Mouse (Mus musculus) small intestine, adult 2 months (tissue): ENCODE results near the gene Il21. TPM values are rescaled to one million over a fixed set of nuclear protein-coding genes. Genes with fewer than 3 reads are reported as not detected.

Experiments used
- H3K27ac ChIP-seq: fragments of 200-500 bp; 2 replicates; pipeline ENCODE4 v1.5.1; 2012; ENCODE audit warnings: low read depth, low read length, control low read depth, inconsistent platforms; ENCODE audit not compliant: insufficient read depth
- H3K27me3 ChIP-seq: fragments of 200-500 bp; 2 replicates; pipeline ENCODE4 v1.6.1; 2012; ENCODE audit warnings: mild to moderate bottlenecking, moderate library complexity, low read length, inconsistent platforms; ENCODE audit not compliant: control insufficient read depth, insufficient read depth
- H3K36me3 ChIP-seq: fragments of 200-500 bp; 2 replicates; pipeline ENCODE4 v1.6.1; 2012; ENCODE audit warnings: mild to moderate bottlenecking, low read length, control low read depth, inconsistent platforms; ENCODE audit not compliant: control insufficient read depth, insufficient read depth
- H3K4me1 ChIP-seq: fragments of 200-500 bp; 2 replicates; pipeline ENCODE4 v1.6.1; 2012; ENCODE audit warnings: low read length, inconsistent platforms, mixed read lengths; ENCODE audit not compliant: control insufficient read depth, insufficient read depth, insufficient read length
- H3K4me3 ChIP-seq: fragments of 200-500 bp; 2 replicates; pipeline ENCODE4 v1.5.1; 2012; ENCODE audit warnings: low read depth, mild to moderate bottlenecking, control low read depth, inconsistent platforms, low read length, moderate library complexity
- CTCF ChIP-seq: fragments of 200-500 bp; IDR thresholded peaks from 2 replicates; pipeline ENCODE4 v1.5.1; 2012; ENCODE audit warnings: low read depth, mild to moderate bottlenecking, control low read depth, inconsistent platforms, low read length, moderate library complexity, mixed read lengths; ENCODE audit not compliant: insufficient replicate concordance, insufficient read length; ENCODE audit errors: extremely low read depth
- POLR2A ChIP-seq: fragments of 200-500 bp; IDR thresholded peaks from 2 replicates; pipeline ENCODE4 v1.6.1; 2012; ENCODE audit warnings: low read depth, mild to moderate bottlenecking, control low read depth, inconsistent platforms, low read length, moderate library complexity
- WGBS: fragments of 180-500 bp; shearing (Covaris S2); methylation state at CpG from one replicate; pipeline ENCODE4 v1.1.7; 2018; 5-methylcytosine and 5-hydroxymethylcytosine counted together
- polyA plus RNA-seq: library from polyadenylated mRNA; depleted of rRNA; stranded (reverse); fragments of >200 nt; gene quantifications from 2 replicates; pipeline ENCODE4 v1.2.3, GENCODE M21; 2012

Gene Il21
- polyA plus RNA-seq, 1 experiment, result not detected

DNA sequence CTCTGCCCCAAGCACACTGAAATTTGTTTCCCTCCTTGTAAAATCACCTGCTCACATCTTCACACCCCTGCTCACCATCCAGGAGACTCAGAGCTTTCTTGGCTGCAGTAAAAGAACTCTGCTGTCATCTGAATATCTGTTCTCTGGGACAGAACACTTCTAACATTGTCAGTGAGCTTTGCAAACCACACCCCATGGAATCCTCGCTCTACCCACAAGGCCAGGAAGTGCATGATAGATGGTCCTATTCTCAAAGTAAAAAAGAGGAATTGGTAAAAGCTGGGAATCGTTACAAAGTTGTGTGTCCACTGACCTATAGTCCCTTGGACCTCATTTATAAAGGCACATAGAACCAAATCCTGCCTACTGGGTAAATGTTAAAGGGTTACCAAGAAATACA, 40.5 kb downstream of the Il21 start:
- 47% methylated on average over 2 of the region's 2 CpGs for WGBS
- no peaks in the 10 kb centered on the region for H3K27me3 ChIP-seq
- H3K36me3 ChIP-seq, result no peaks in the 10 kb centered on the region
- no peak for TF ChIP-seq CTCF
- TF ChIP-seq POLR2A, result no peak
- no peak overlapping the region for H3K27ac ChIP-seq
- no peak overlapping the region for H3K4me3 ChIP-seq
- H3K4me1 ChIP-seq, result no peaks in the 10 kb centered on the region

DNA sequence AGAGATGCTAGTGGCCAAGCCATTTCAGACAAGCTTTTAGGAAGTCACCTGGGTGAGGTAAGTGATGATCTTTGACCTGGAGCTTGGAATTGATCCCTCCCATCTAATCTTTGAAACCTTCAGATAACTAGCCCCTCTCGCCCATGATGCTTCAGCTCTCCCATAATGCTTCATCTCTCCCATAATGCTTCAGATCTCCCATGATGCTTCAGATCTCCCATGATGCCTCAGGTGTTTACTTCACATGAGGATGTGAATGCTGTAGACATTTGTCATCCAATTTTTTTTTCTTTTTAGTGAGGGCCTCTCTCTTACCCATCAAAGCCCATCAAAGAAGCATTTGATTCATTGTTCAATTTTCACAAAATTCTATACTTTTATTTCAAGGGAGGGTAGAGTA, 46.9 kb downstream of the Il21 start:
- no peak for TF ChIP-seq CTCF
- TF ChIP-seq POLR2A, result no peak
- Histone ChIP-seq H3K4me1 (peaks cover 6% of the 10 kb centered on the region; the same call in 1 of the 2 replicates), H3K36me3 (no peaks in the 10 kb centered on the region), H3K27ac (no peak overlapping the region), H3K4me3 (no peak overlapping the region), H3K27me3 (no peaks in the 10 kb centered on the region)
- WGBS, result 56% methylated on average over 1 of the region's 1 CpGs

DNA sequence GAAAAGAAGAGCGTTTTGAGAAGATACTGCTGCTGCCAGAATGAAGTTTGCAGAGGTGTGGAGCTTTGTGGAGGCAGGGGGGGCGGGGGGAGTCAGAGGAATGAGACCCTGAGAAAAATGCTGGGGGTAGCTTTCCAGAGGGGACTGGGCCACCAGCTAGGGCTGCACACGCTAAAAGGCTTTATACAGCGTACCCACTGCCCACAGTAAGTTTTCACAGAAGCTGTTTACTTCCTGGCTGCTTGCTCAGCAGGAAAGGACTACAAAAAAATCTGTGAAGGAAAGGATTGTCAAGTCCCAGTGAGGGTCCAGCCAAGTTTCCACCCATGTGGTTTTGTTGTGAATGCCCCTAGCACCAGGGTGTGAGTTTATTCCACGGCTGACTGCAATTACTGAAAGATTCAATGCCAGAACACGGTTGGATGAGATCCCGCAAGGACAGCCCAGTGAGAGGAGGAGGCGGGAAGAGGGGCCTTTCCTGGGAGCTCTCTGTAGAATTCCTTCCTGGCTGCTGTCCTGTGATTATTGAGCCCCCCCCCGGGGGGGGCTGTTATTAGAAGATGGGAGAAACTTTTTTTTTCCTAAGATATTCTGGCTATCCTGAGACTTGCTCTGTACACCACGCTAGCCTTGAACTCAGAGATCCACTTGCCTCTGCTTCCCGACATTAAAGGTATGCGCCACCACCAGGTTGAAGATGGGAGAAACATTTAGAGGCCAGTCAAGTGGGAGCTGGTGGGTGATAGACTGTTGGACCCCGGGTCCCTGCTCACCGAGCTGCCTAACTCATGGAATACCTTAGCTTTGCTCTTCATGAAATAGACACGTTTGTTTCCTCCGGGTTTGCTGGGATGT, 49.8 kb downstream of the Il21 start:
- Histone ChIP-seq H3K27ac (no peak overlapping the region), H3K4me3 (no peak overlapping the region), H3K36me3 (no peaks in the 10 kb centered on the region), H3K27me3 (no peaks in the 10 kb centered on the region), H3K4me1 (peaks cover 6% of the 10 kb centered on the region; the same call in 1 of the 2 replicates)
- no peak for TF ChIP-seq CTCF
- 0 out of 2 replicates have a peak, but pooled peaks have one; percentile 7 for TF ChIP-seq POLR2A
- 66% methylated on average over 16 of the region's 16 CpGs for whole genome bisulfite sequencing

DNA sequence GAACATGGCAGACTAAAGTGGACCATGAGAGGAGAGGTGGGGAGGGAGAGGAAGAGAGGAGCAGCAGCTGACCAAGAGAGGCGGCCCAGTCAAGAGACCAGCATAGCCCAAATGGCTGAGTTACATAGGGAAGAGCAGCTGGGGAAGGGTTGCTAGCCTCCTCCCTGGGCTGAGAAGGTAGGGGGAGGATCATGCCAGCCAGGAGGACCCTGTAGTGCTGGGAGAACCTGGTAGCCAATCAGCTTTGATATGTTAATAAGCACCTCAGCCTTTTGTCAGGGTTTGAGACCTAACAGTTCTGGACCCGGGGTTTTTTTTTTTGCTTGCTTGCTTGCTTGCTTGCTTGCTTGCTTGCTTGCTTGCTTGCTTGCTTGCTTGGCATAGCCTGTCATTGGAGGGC, 51.4 kb downstream of the Il21 start:
- Histone ChIP-seq H3K36me3 (no peaks in the 10 kb centered on the region), H3K27me3 (no peaks in the 10 kb centered on the region), H3K4me1 (peaks cover 6% of the 10 kb centered on the region; the same call in 1 of the 2 replicates), H3K4me3 (no peak overlapping the region), H3K27ac (no peak overlapping the region)
- 56% methylated on average over 2 of the region's 2 CpGs for WGBS
- no peak for TF ChIP-seq CTCF
- TF ChIP-seq POLR2A, result no peak

DNA sequence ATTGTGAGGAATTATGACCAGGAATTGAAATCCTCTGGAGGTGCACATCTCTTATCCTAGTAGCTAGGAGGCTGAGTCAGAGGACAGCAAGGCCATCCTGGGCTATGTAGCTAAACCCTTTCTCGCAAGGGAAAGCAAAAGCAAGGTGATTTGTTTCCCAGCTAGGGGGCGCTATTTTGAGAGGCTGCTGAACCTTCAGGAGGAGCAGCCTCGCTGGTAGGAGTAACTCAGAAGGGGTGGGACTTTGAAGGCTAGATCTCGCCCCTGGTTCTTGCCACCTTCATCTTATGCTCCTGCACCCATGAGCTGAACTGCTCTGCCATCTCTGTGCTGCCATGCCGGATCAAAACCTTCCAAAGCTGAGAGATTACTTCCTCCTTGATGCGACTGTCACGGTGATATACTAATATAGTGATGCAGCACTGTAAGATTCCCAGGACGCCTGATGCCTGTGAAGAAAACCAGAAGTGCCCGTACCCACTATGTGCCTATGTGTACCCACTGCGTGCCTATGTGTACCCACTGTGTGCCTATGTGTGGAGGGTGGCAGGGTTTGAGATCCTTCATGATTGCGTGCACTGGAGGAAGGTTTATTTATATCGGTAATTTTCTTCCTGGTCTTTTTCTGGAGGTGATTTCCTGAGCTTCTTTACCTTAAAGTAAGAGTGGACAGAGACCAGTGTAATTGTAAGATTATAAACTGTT, 52.2 kb downstream of the Il21 start:
- Histone ChIP-seq H3K4me3 (no peak overlapping the region), H3K4me1 (peaks cover 6% of the 10 kb centered on the region; the same call in 1 of the 2 replicates), H3K36me3 (no peaks in the 10 kb centered on the region), H3K27me3 (no peaks in the 10 kb centered on the region), H3K27ac (no peak overlapping the region)
- TF ChIP-seq POLR2A (no peak), CTCF (peak; percentile 59; the same call in 1 of the 2 replicates)
- 79% methylated on average over 12 of the region's 12 CpGs for WGBS

DNA sequence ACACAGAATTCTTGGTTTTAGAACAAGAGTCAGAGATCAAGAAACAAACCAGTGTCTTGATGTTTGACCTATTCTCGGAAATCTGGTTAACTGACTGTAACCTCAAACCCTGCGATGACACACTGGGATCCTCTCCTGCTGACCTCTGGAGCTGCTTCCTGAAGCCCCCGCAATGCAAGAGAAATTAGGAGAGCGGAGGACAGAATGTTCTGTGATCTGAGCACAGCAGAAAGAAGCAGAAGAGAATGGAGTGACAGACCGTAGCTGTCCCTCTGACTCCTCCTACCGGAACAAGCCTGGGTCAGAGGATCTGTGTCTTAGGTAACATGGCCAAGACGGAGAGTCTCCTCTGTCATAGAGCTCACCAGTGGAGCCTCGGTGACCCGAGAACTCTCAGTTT, 53.0 kb downstream of the Il21 start:
- no peaks in the 10 kb centered on the region for H3K36me3 ChIP-seq
- H3K4me3 ChIP-seq, result no peak overlapping the region
- WGBS, result 93% methylated on average over 9 of the region's 9 CpGs
- no peaks in the 10 kb centered on the region for H3K27me3 ChIP-seq
- peaks cover 3% of the 10 kb centered on the region; the same call in 1 of the 2 replicates for H3K4me1 ChIP-seq
- TF ChIP-seq CTCF (no peak), POLR2A (no peak)
- no peak overlapping the region for H3K27ac ChIP-seq
